Mouse (Mus musculus): ENCODE measurements at regions not wholly inside any gene's neighbourhood (a gene's known extent, or its start where the extent isn't known, plus 50 kb on each side); places are given as distances from the start of the nearest gene placed in this dataset.

DNA sequence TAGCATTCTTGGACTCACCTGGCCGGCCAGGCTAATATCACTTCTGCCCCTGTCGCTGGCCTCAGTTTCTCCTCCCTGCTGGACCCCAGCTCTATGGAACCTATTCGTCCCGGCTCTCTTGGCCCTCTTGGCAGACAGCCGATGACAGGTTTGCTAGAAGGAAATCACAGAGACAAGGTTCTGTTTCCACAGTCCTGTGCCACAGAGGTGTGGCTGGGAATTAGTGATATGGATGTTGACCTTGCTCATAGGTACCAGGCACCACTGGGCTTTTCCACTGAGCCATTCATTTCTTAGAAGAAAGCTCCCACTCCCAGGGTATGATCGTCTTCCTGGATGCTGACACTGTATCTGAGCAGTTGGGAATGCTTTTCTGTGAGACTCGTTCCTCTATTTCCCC is 305.5 kb downstream of the Irs2 start:
- DNase-seq: no peak

DNA sequence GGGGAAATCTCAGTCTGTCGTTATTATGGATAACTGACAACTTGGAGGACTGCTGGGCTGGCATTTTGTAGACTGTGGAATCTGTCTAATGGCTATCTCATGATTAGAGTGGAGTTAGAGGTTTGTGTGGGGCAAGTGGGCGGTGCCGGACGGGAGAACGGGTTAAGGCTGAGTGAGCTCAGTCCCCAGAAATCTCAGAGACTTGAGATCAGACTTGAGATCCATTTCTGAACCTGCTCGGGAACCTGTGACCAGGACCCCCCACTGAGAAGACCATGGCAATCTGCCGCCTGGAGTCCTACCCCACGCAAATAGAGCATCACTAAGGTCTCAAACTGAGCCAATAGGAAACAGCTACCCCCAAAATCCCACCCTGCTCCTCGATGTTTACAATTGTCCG is 306.0 kb downstream of the Irs2 start:
- no peak for DNase-seq

DNA sequence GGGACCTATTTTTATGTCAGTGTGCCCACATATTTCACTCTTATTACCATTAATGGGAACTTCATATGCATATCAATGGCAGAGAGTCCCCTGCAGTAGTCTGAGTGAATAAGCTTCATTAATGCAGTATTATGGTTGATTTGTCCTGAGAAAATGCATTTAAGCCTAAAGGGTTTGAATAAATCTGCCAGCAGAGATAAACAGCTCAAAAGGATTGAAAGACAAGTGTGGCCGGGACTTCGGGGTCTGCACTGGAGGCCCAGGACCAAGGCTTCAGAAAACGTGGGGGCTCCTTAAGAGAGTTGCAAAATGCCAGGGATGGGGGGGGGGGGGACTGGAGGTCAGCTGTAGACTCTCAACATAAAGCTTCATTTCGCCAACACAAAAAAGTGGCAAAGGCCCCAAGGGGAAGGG is 306.6 kb downstream of the Irs2 start:
- DNase-seq: no peak

DNA sequence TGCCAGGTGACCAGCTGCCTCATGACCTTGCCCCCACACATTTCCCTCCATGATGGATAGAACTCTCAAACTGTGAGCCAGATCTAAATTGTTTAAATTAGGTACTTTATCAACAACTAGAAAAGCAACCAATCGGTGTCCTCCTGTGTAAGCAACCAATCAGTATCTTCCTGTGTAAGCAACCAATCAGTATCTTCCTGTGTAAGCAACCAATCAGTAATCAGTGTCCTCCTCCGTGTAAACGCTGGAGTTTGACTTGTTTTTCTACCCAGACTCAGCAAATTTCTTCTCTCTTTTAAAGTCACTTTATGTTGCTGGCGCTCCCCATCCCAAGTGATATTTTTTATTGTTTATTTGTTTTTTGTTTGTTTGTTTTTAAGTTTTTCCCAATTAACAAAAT is 307.0 kb downstream of the Irs2 start:
- no peak for DNase-seq

DNA sequence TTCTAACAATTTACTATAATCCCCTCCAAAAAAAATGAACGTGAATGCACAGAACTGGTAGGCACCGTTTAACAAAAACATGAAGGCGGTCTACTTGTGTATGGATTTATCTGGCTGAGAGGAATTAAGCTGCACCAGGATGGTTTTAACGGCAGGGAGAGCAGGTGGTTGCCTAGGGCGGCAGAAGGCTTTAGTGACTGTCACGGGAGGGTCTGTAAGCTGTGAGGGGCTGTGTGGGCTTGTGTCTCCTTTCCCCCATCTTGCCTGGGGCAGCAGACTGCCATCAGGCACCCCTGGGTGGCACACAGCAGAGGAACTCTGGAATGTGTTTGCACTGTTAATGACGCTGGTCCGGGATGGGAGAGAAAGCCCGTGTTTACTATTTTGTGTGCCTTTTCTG is 308.6 kb downstream of the Irs2 start:
- no peak for DNase-seq

DNA sequence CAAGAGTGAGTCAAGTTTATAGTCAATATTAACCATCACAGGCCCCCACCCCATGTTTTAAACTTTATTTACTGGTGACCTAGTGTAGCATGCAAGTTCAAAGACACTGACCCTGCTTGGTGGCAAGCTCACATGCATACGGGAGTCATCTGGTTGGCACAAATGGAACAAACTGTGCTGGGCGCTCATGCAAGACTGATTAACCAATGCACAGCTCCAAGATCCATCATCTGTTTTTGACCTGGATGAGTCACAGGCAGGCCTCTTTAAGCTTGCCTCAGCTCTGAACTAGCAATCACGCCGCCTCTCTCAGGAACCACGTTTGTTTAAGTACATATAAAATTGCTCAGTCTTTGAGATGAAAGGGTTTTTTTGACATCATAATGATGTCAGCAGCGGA is 313.1 kb downstream of the Irs2 start:
- DNase-seq: no peak

- peak; percentile 19 for DNase-seq
Measured at GRCm38 (mm10) chr8:10690659-10691058, 317.6 kb downstream of the Irs2 start.

GRCm38 (mm10) chr8:10689881-10690280 is 318.4 kb downstream of the Irs2 start:
- DNase-seq: no peak

DNA sequence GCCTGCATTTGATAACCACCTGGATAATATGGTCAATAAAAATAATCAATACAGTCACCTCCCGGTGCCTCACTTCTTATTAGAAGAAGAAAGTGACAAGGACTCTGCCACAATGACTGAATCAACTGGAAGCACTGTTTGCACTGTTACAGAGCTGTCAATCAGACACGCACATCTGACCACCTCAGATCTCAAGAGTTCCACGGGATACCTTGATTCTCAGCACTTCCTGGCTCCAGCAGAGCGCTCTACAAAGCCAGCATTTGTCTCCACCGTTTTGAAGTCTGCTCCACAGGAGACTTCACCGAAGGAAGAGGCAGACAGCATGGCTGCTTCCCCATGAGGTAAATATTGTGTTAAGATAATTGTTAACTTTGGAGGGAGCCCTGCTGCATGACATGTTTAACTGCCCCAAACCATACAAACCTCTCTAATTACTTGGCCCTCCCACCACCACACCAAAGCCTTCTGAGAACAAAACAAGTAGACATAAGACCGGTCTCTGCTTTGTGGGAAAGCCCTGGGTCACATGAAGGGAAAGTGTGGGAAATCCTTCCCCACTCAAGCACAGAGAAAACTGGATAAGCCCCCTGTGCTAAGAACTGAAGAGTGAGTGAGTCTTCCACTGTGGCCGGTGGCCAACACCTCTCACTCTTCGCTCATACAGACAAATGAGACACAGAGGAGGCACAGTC is 320.2 kb downstream of the Irs2 start:
- no peak for DNase-seq

All from lung, postnatal 10 days (tissue).